Mouse (Mus musculus) cortical plate, adult 2 months (tissue): ENCODE results near the gene Ssu72.

Experiments used
- CTCF ChIP-seq: fragments of 200-500 bp; IDR thresholded peaks from 2 replicates; pipeline ENCODE4 v1.5.1; 2011; ENCODE audit warnings: mild to moderate bottlenecking, control low read depth, low read length; ENCODE audit not compliant: insufficient read depth; ENCODE audit errors: extremely low read depth
- POLR2A ChIP-seq: fragments of 200-500 bp; IDR thresholded peaks from 2 replicates; pipeline ENCODE4 v1.6.1; 2011; ENCODE audit warnings: mild to moderate bottlenecking, low read length, control low read depth; ENCODE audit not compliant: insufficient read depth; ENCODE audit errors: extremely low read depth

GRCm38 (mm10) chr4:155744474-155744873, 39.9 kb downstream of the Ssu72 start:
- TF ChIP-seq CTCF (no peak), POLR2A (no peak)
